Mouse (Mus musculus): Measurements from ENCODE around the gene Nfia.

The Nfia gene

GRCm38 (mm10) chr4:97841063-97841595 is 68.6 kb downstream of the Nfia start:
- no peak for DNase-seq

GRCm38 (mm10) chr4:97841745-97842144 is 69.2 kb downstream of the Nfia start:
- no peak for DNase-seq

- DNase-seq: no peak
Observed at GRCm38 (mm10) chr4:97843981-97844690, 71.6 kb downstream of the Nfia start.

GRCm38 (mm10) chr4:97844899-97845298 is 72.4 kb downstream of the Nfia start:
- DNase-seq: peak; percentile 15 to 18

- DNase-seq: no peak
Observed at GRCm38 (mm10) chr4:97847653-97848052, 75.1 kb downstream of the Nfia start.

- DNase-seq: no peak
Observed at GRCm38 (mm10) chr4:97850991-97851390, 78.5 kb downstream of the Nfia start.

- no peak for DNase-seq
Observed at GRCm38 (mm10) chr4:97851698-97852097, 79.2 kb downstream of the Nfia start.

GRCm38 (mm10) chr4:97852626-97853025 is 80.1 kb downstream of the Nfia start:
- DNase-seq: no peak

GRCm38 (mm10) chr4:97854779-97855178 is 82.2 kb downstream of the Nfia start:
- no peak for DNase-seq

- no peak for DNase-seq
Observed at GRCm38 (mm10) chr4:97855712-97856420, 83.3 kb downstream of the Nfia start.

GRCm38 (mm10) chr4:97857549-97857948 is 85.0 kb downstream of the Nfia start:
- no peak for DNase-seq

GRCm38 (mm10) chr4:97859431-97859830 is 86.9 kb downstream of the Nfia start:
- no peak for DNase-seq

GRCm38 (mm10) chr4:97860376-97860775 is 87.8 kb downstream of the Nfia start:
- DNase-seq: no peak

- DNase-seq: no peak
Observed at GRCm38 (mm10) chr4:97860791-97861344, 88.3 kb downstream of the Nfia start.

- DNase-seq: no peak
Observed at GRCm38 (mm10) chr4:97862379-97862778, 89.8 kb downstream of the Nfia start.

GRCm38 (mm10) chr4:97864276-97864675 is 91.7 kb downstream of the Nfia start:
- no peak for DNase-seq

GRCm38 (mm10) chr4:97865410-97865953 is 92.9 kb downstream of the Nfia start:
- no peak for DNase-seq

- peak; percentile 66 to 87 for DNase-seq
Observed at GRCm38 (mm10) chr4:97866463-97866862, 93.9 kb downstream of the Nfia start.

GRCm38 (mm10) chr4:97868307-97868937 is 95.9 kb downstream of the Nfia start:
- peak; percentile 70 to 73 for DNase-seq

GRCm38 (mm10) chr4:97868938-97869440 is 96.5 kb downstream of the Nfia start:
- peak; percentile 97 to 99 for DNase-seq

GRCm38 (mm10) chr4:97869451-97869850 is 96.9 kb downstream of the Nfia start:
- peak; percentile 14 to 26 for DNase-seq

GRCm38 (mm10) chr4:97871770-97872439 is 99.4 kb downstream of the Nfia start:
- peak; percentile 17 to 20 for DNase-seq
